Mouse (Mus musculus): ENCODE measurements at regions not wholly inside any gene's neighbourhood (a gene's known extent, or its start where the extent isn't known, plus 50 kb on each side); places are given as distances from the start of the nearest gene placed in this dataset.

DNA sequence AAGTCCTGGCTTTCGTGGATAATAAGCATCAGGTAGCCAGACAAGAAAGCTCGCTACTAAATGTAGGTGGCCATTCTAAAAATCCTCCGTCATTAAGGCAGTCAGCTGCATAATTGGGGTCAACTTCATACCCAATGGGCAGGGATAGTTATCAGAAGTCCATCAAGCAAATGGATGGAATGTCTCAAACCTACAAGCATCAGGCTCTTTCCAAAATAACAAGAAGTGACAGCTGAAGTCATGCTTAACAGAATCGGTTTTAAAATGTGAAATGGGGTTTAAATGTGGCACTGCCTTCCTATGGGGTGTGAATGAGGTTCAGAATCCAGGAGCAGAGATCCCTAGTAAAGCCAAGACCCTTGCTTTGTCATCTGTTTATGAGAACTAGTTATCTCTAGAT lies 650.2 kb downstream of the Diaph3 start:
- Histone ChIP-seq H3K4me3 (ENCODE audit: low read depth, low read length) (no peak overlapping the region), H3K4me1 (replicated peaks; ENCODE audit: control insufficient read depth, insufficient read depth, low read length) (no peaks in the 10 kb centered on the region), H3K9ac (ENCODE audit: low read depth, low read length) (no peak overlapping the region), H3K36me3 (ENCODE audit: control insufficient read depth, insufficient read depth, low read length) (no peaks in the 10 kb centered on the region), H3K27ac (ENCODE audit: low read depth, low read length) (no peak overlapping the region), H3K9me3 (ENCODE audit: control insufficient read depth, low read length) (no peaks in the 10 kb centered on the region), H3K27me3 (ENCODE audit: control insufficient read depth, insufficient read depth, low read length) (no peaks in the 10 kb centered on the region), H3K4me2 (replicated peaks; ENCODE audit: low read depth, low read length) (no peak overlapping the region)
- DNase-seq (ENCODE audit: low spot score) (no peak), ATAC-seq (ENCODE audit: low FRiP score) (no peak)
- 84% methylated on average over 4 of the region's 4 CpGs for WGBS

GRCm38 (mm10) chr14:86489872-86490631 lies 651.0 kb downstream of the Diaph3 start:
- H3K4me3 ChIP-seq (ENCODE audit: low read depth, low read length) = no peak overlapping the region
- no peaks in the 10 kb centered on the region for H3K4me1 ChIP-seq (replicated peaks; ENCODE audit: control insufficient read depth, insufficient read depth, low read length)
- no peak for ATAC-seq (ENCODE audit: low FRiP score)
- H3K4me2 ChIP-seq (replicated peaks; ENCODE audit: low read depth, low read length) = no peak overlapping the region
- no peaks in the 10 kb centered on the region for H3K9me3 ChIP-seq (ENCODE audit: control insufficient read depth, low read length)
- no peaks in the 10 kb centered on the region for H3K36me3 ChIP-seq (ENCODE audit: control insufficient read depth, insufficient read depth, low read length)
- H3K27ac ChIP-seq (ENCODE audit: low read depth, low read length) = no peak overlapping the region
- no peak for DNase-seq (ENCODE audit: low spot score)
- WGBS = 71% methylated on average over 13 of the region's 13 CpGs
- H3K27me3 ChIP-seq (ENCODE audit: control insufficient read depth, insufficient read depth, low read length) = no peaks in the 10 kb centered on the region
- no peak overlapping the region for H3K9ac ChIP-seq (ENCODE audit: low read depth, low read length)

GRCm38 (mm10) chr14:86489044-86489816 lies 651.8 kb downstream of the Diaph3 start:
- no peaks in the 10 kb centered on the region for H3K36me3 ChIP-seq (ENCODE audit: control insufficient read depth, insufficient read depth, low read length)
- 87% methylated on average over 16 of the region's 16 CpGs for WGBS
- DNase-seq (ENCODE audit: low spot score) (no peak), ATAC-seq (ENCODE audit: low FRiP score) (no peak)
- no peak overlapping the region for H3K9ac ChIP-seq (ENCODE audit: low read depth, low read length)
- H3K4me1 ChIP-seq (replicated peaks; ENCODE audit: control insufficient read depth, insufficient read depth, low read length) = no peaks in the 10 kb centered on the region
- H3K9me3 ChIP-seq (ENCODE audit: control insufficient read depth, low read length) = no peaks in the 10 kb centered on the region
- H3K4me2 ChIP-seq (replicated peaks; ENCODE audit: low read depth, low read length) = no peak overlapping the region
- no peak overlapping the region for H3K4me3 ChIP-seq (ENCODE audit: low read depth, low read length)
- H3K27me3 ChIP-seq (ENCODE audit: control insufficient read depth, insufficient read depth, low read length) = no peaks in the 10 kb centered on the region
- H3K27ac ChIP-seq (ENCODE audit: low read depth, low read length) = no peak overlapping the region

DNA sequence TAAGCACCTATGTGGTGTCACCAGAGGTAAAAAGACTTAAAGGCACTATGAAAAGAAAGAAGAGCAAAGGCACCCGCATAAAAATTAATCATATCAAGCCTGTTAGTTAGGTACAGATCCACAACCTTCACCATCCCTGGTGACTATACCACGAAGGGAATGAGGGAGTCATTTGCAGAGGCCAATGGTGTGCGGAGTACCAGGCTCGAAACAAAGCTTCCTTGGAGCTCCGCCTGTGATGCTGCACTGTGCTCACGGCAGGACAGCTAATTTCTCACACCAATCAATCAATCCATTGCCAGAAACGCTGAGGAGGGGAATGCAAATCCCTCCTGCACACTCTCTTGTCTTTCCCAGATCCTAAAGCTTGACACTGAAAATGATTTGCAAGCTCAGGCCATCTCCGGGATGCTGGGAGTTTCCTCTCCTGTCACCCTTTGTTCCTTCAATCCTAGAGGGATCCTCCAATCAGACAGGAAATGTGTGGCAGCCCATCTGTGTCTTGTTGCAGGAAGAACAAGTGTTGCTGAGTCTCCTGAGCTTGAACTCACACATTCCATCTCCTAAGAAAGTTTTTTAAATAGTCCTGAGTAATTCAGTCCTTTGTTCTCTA lies 653.6 kb downstream of the Diaph3 start:
- ATAC-seq (ENCODE audit: low FRiP score) (peak; percentile 64; the same call in 1 of the 2 replicates), DNase-seq (ENCODE audit: low spot score) (no peak)
- Histone ChIP-seq H3K4me1 (replicated peaks; ENCODE audit: control insufficient read depth, insufficient read depth, low read length) (no peaks in the 10 kb centered on the region), H3K9me3 (ENCODE audit: control insufficient read depth, low read length) (no peaks in the 10 kb centered on the region), H3K4me3 (ENCODE audit: low read depth, low read length) (no peak overlapping the region), H3K36me3 (ENCODE audit: control insufficient read depth, insufficient read depth, low read length) (no peaks in the 10 kb centered on the region), H3K4me2 (replicated peaks; ENCODE audit: low read depth, low read length) (no peak overlapping the region), H3K27me3 (ENCODE audit: control insufficient read depth, insufficient read depth, low read length) (no peaks in the 10 kb centered on the region), H3K9ac (ENCODE audit: low read depth, low read length) (no peak overlapping the region), H3K27ac (ENCODE audit: low read depth, low read length) (no peak overlapping the region)
- WGBS = 35% methylated on average over 8 of the region's 8 CpGs

DNA sequence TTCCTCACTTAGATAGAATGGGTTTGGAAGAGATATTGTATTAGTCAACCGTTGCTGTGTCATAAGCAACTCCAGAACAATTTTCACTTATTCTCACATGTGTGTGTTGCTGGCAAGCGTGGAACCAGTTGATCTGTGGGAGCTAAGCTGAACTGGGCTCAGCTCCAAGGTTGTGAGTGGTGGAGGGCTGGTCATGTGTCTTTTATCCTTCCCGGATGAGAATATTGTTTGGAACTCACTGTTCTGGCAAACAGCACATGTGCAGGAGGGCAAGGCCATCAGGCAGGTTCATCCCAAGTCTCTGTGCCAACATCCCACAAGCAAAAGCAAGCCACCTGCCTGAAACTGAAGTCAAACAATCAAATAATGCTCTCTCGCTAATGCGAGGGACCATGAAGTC lies 656.8 kb downstream of the Diaph3 start:
- H3K4me1 ChIP-seq (replicated peaks; ENCODE audit: control insufficient read depth, insufficient read depth, low read length) = no peaks in the 10 kb centered on the region
- H3K9ac ChIP-seq (ENCODE audit: low read depth, low read length) = no peak overlapping the region
- H3K9me3 ChIP-seq (ENCODE audit: control insufficient read depth, low read length) = no peaks in the 10 kb centered on the region
- no peak overlapping the region for H3K27ac ChIP-seq (ENCODE audit: low read depth, low read length)
- H3K36me3 ChIP-seq (ENCODE audit: control insufficient read depth, insufficient read depth, low read length) = no peaks in the 10 kb centered on the region
- H3K27me3 ChIP-seq (ENCODE audit: control insufficient read depth, insufficient read depth, low read length) = no peaks in the 10 kb centered on the region
- DNase-seq (ENCODE audit: low spot score) (no peak), ATAC-seq (ENCODE audit: low FRiP score) (no peak)
- 91% methylated on average over 5 of the region's 5 CpGs for WGBS
- H3K4me3 ChIP-seq (ENCODE audit: low read depth, low read length) = no peak overlapping the region
- H3K4me2 ChIP-seq (replicated peaks; ENCODE audit: low read depth, low read length) = no peak overlapping the region

GRCm38 (mm10) chr14:86473604-86474003 lies 667.4 kb downstream of the Diaph3 start:
- ATAC-seq (ENCODE audit: low FRiP score) (no peak), DNase-seq (ENCODE audit: low spot score) (no peak)
- WGBS = 93% methylated on average over 1 of the region's 1 CpGs
- Histone ChIP-seq H3K4me1 (replicated peaks; ENCODE audit: control insufficient read depth, insufficient read depth, low read length) (no peaks in the 10 kb centered on the region), H3K4me2 (replicated peaks; ENCODE audit: low read depth, low read length) (no peak overlapping the region), H3K27ac (ENCODE audit: low read depth, low read length) (no peak overlapping the region), H3K4me3 (ENCODE audit: low read depth, low read length) (no peak overlapping the region), H3K9ac (ENCODE audit: low read depth, low read length) (no peak overlapping the region), H3K27me3 (ENCODE audit: control insufficient read depth, insufficient read depth, low read length) (no peaks in the 10 kb centered on the region), H3K36me3 (ENCODE audit: control insufficient read depth, insufficient read depth, low read length) (no peaks in the 10 kb centered on the region), H3K9me3 (ENCODE audit: control insufficient read depth, low read length) (no peaks in the 10 kb centered on the region)

DNA sequence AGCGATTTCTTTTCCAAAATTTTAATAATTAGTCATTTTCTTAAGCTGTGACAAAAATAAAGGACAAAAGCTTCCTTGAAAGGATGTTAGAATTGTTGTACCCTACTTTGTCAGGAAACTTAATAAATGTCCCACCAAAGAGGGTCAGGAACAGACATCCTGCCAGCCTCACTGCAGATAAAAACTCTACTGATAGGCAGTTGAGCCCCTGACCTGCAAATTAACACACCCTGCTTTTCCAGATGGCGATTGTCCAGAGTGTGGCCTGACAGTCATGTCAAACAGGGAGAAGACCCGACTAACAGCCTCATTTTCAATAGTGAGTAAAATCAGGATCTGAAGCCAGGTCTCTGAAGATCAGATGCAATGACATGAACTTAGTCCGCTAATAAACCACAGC lies 670.6 kb downstream of the Diaph3 start:
- H3K27me3 ChIP-seq (ENCODE audit: control insufficient read depth, insufficient read depth, low read length) = no peaks in the 10 kb centered on the region
- DNase-seq (ENCODE audit: low spot score) (no peak), ATAC-seq (ENCODE audit: low FRiP score) (no peak)
- 64% methylated on average over 4 of the region's 4 CpGs for WGBS
- no peaks in the 10 kb centered on the region for H3K36me3 ChIP-seq (ENCODE audit: control insufficient read depth, insufficient read depth, low read length)
- H3K9ac ChIP-seq (ENCODE audit: low read depth, low read length) = no peak overlapping the region
- no peaks in the 10 kb centered on the region for H3K9me3 ChIP-seq (ENCODE audit: control insufficient read depth, low read length)
- no peak overlapping the region for H3K4me2 ChIP-seq (replicated peaks; ENCODE audit: low read depth, low read length)
- no peak overlapping the region for H3K27ac ChIP-seq (ENCODE audit: low read depth, low read length)
- H3K4me3 ChIP-seq (ENCODE audit: low read depth, low read length) = no peak overlapping the region
- H3K4me1 ChIP-seq (replicated peaks; ENCODE audit: control insufficient read depth, insufficient read depth, low read length) = no peaks in the 10 kb centered on the region

- no peak overlapping the region for H3K27ac ChIP-seq (ENCODE audit: low read depth, low read length)
- WGBS = 73% methylated on average over 8 of the region's 8 CpGs
- no peaks in the 10 kb centered on the region for H3K36me3 ChIP-seq (ENCODE audit: control insufficient read depth, insufficient read depth, low read length)
- no peak for DNase-seq (ENCODE audit: low spot score)
- H3K4me1 ChIP-seq (replicated peaks; ENCODE audit: control insufficient read depth, insufficient read depth, low read length) = no peaks in the 10 kb centered on the region
- no peaks in the 10 kb centered on the region for H3K9me3 ChIP-seq (ENCODE audit: control insufficient read depth, low read length)
- no peak overlapping the region for H3K4me3 ChIP-seq (ENCODE audit: low read depth, low read length)
- H3K4me2 ChIP-seq (replicated peaks; ENCODE audit: low read depth, low read length) = no peak overlapping the region
- no peak for ATAC-seq (ENCODE audit: low FRiP score)
- no peak overlapping the region for H3K9ac ChIP-seq (ENCODE audit: low read depth, low read length)
- H3K27me3 ChIP-seq (ENCODE audit: control insufficient read depth, insufficient read depth, low read length) = no peaks in the 10 kb centered on the region
Measured at GRCm38 (mm10) chr14:86467886-86468463, 673.1 kb downstream of the Diaph3 start.
